Mouse (Mus musculus) mature B cell (primary cell): Measurements from ENCODE around the gene Nectin1.

Experiments used
- in situ Hi-C: fragments of 300-500 bp; cut with MboI; formaldehyde crosslinking; loops from 2 replicates; pipeline ENCODE4 v1.14.3; 2019

The Nectin1 gene

GRCm38 (mm10) chr9:43765419-43766179, 21.8 kb downstream of the Nectin1 start:
- in situ Hi-C loops = no loop called here

- in situ Hi-C loops = no loop called here
These were observed 25.0 kb downstream of the Nectin1 start for GRCm38 (mm10) chr9:43768779-43769178.

- in situ Hi-C loops = no loop called here
These were observed 25.4 kb downstream of the Nectin1 start for GRCm38 (mm10) chr9:43769228-43769627.

- in situ Hi-C loops = no loop called here
These were observed 26.2 kb downstream of the Nectin1 start for GRCm38 (mm10) chr9:43769940-43770339.

- in situ Hi-C loops = no loop called here
These were observed 27.3 kb downstream of the Nectin1 start for GRCm38 (mm10) chr9:43771041-43771440.

- in situ Hi-C loops = no loop called here
These were observed 28.7 kb downstream of the Nectin1 start for GRCm38 (mm10) chr9:43772460-43772859.

GRCm38 (mm10) chr9:43773521-43773920, 29.7 kb downstream of the Nectin1 start:
- in situ Hi-C loops = no loop called here

GRCm38 (mm10) chr9:43774427-43774826, 30.6 kb downstream of the Nectin1 start:
- in situ Hi-C loops = no loop called here

- in situ Hi-C loops = no loop called here
These were observed 32.4 kb downstream of the Nectin1 start for GRCm38 (mm10) chr9:43776231-43776630.

- in situ Hi-C loops = no loop called here
These were observed 33.9 kb downstream of the Nectin1 start for GRCm38 (mm10) chr9:43777362-43778360.

GRCm38 (mm10) chr9:43780883-43781282, 37.1 kb downstream of the Nectin1 start:
- in situ Hi-C loops = no loop called here

GRCm38 (mm10) chr9:43782401-43782800, 38.6 kb downstream of the Nectin1 start:
- in situ Hi-C loops = no loop called here

GRCm38 (mm10) chr9:43783959-43784358, 40.2 kb downstream of the Nectin1 start:
- in situ Hi-C loops = no loop called here

- in situ Hi-C loops = no loop called here
These were observed 41.1 kb downstream of the Nectin1 start for GRCm38 (mm10) chr9:43784841-43785240.

- in situ Hi-C loops = no loop called here
These were observed 43.8 kb downstream of the Nectin1 start for GRCm38 (mm10) chr9:43787591-43787990.

GRCm38 (mm10) chr9:43792681-43793080, 48.9 kb downstream of the Nectin1 start:
- in situ Hi-C loops = no loop called here

GRCm38 (mm10) chr9:43793411-43793810, 49.6 kb downstream of the Nectin1 start:
- in situ Hi-C loops = no loop called here

- in situ Hi-C loops = no loop called here
These were observed 52.2 kb downstream of the Nectin1 start for GRCm38 (mm10) chr9:43796031-43796430.

- in situ Hi-C loops = no loop called here
These were observed 53.3 kb downstream of the Nectin1 start for GRCm38 (mm10) chr9:43796841-43797740.

GRCm38 (mm10) chr9:43797746-43798145, 54.0 kb downstream of the Nectin1 start:
- in situ Hi-C loops = no loop called here

GRCm38 (mm10) chr9:43800525-43800924, 56.7 kb downstream of the Nectin1 start:
- in situ Hi-C loops = no loop called here

- in situ Hi-C loops = no loop called here
These were observed 58.1 kb downstream of the Nectin1 start for GRCm38 (mm10) chr9:43801911-43802310.
